Mouse (Mus musculus) right cerebral cortex, postnatal 4 days (tissue): ENCODE measurements around the gene Siah3.
A peak's percentile ranks its signal among the peaks of the same experiment; 100 is the strongest.
"Not testable (repeated sequence)": the region's sequence is repeated elsewhere in the genome, so short reads cannot be mapped to it uniquely, and the experiment has no call there.

ENCODE experiments used
- DNase-seq: peaks from one replicate; pipeline ENCODE4 v3.0.0-alpha.2; 2022

The Siah3 gene

DNA sequence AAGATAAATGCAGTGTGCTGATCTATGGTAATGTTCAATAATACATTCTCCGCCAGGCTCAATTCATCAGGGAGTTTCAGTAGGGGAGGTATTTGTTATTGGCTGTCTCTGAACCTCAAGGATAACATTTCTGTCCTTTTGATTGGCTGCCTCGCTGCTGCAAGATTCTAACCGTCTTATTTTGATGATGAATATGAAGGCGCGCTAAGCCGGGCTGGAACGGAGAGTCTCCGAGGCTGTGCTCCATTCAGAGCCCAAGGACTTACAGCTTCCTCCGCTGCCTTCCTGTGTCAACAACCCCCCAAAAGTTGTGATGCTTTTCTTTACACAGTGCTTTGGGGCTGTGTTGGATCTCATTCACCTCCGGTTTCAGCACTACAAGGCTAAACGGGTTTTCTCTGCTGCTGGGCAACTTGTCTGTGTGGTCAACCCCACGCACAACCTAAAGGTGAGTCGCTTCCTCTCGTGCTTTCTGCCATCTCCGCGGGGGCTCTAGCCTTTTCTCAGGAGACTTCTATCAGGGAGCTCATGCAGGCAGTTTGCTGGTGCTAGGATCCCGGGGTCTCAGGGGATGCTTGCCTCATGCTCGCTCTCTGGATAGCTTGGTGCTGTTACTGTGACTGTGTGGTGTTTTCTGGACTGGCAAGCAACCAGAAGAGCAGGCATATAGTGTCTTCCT is at the start of gene Siah3:
Siah3 (plus strand) TSS at position 240 of the 679 bp plus-strand sequence.
- DNase-seq = peak; percentile 39

DNA sequence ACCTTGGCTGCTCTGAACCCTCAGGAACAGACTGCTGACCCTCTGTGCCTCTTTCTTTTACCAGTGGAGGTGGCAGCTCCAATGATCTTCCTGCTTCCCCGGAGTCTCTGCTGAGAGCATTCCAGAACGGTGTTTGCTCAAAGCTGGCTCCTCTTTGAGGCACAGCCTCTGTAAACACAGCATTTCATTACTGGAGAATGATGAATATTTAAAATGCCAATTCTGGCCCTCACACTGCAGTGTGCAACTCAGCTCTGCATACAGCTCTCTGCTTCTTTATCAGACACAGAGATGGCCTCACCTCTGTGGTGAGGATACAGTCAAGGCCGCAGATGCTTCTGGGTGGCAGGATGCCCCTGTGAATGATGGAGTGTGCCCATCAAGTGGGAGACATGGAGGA is 46.0 kb upstream of the Siah3 start:
- DNase-seq = no peak

DNA sequence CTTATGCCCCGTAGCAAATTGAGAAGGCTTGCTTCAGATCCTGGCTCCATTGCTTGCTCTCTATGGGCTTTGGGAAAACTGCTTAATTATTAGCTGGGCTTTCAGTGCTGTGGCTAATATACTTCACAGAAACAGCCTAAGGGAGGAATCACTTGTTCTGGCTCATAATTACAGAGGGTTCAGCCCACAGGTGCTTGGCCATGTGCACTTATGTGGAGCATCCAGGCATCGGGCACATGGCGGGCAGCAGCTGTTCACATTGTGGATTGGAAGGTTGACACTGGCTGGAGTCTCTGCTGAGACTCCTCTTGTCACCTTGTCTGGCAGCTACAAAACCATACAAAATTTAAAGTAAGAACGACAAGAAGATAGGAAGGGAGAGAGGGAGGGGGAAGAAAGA is 45.4 kb upstream of the Siah3 start:
- no peak for DNase-seq

DNA sequence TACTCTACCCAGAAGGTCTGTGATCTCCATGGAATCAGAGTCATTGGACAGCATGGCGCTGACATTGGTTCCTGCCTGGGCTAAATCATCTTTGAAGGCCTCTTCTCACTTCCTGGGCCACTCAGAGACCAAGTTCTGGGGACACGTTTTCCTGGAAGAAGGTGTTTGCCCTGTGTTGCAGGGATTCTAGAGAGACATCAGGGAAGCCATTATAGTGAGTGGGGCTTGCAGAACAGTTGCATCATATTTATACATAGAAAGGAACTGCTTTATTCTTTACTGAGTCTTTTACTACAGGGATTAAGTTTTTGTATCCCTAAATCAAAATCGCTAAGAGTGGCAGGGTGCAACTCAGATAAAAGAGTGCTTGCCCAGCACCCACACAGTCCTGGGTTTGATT is 37.1 kb upstream of the Siah3 start:
- no peak for DNase-seq

DNA sequence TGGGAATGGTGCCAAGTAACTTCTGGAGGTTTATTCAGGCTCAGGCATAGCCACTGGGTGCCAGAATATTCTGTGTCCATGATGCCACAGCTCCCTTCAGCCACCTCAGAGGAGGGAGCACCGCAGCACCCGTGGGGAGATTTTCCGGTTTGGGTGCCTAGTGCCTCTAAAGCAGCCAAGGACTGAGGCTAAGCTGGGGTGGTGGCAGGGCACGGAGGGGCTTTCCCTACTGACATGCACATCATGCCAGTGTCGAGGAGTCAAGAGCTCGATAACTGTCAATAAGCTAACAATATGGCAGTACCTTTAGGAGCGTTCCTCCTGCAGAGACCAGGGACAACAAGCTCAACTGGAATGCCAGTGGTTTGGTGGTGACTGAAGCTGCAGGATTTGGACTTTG is 35.9 kb upstream of the Siah3 start:
- DNase-seq = no peak

DNA sequence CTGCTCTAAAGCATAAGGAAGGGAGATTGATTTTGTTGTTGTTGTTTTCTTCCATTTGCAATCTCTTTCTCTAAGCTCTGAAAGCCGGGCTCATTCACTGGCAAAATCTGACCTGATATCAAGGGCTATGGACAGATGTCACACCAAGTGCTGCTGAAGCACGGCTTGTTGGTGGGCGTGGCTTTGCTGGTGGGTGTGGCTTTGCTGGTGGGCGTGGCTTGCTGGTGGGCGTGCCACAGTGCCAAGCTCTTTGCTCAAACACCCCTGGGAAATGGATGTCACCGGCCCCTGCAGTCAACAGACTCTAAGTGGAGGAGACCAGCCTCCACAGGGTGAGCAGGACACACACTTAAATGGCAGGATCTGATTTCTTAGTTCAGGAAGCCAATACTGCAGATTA is 35.0 kb upstream of the Siah3 start:
- no peak for DNase-seq

DNA sequence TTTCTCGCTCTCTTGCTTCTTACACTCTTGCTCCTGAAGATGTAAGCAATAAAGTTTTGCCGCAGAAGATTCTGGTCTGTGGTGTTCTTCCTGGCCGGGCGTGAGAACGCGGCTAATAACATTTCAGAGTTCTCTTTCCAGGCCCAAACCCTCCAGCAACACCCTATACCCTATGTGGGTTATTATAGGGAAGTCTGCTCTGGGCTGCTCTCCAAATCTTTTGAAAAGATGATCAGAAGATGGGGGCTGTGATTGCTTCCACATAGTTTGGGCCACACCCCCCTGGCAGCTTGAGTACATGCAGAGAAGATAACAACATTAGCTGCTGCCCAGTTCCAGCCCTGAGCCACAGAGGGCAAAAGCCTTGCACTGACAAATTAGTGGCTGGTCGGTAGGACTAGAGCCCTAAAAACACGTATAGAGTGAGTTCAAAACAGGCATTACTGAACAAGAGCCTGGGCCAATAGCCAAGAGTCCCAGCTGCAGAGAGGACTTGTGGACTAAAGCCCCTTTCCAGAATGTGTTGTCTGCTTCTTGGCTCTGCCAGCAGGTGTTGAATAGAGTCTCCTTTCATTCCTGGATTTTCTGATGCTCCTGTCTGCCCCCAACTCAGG is 24.5 kb upstream of the Siah3 start:
- DNase-seq = peak; percentile 34

DNA sequence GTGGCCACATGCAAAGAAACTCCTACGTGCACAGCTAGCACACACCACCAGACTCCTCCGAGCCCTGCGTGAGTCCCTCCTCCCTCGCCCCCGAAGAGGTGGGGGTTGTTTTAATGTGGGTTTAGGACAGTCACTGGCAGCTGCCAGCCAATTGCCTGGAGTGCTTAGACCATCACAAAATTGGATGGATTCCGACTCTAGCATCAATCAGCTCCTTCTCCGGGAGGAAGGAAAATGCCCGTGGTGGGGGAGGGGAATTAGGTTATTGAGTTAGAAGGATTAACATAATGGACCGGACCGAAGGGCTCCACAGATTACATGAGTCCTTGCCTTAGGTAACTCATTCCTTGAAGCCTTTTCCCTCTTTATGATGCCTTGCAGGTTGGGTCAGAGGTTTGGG is 22.9 kb upstream of the Siah3 start:
- DNase-seq = no peak

DNA sequence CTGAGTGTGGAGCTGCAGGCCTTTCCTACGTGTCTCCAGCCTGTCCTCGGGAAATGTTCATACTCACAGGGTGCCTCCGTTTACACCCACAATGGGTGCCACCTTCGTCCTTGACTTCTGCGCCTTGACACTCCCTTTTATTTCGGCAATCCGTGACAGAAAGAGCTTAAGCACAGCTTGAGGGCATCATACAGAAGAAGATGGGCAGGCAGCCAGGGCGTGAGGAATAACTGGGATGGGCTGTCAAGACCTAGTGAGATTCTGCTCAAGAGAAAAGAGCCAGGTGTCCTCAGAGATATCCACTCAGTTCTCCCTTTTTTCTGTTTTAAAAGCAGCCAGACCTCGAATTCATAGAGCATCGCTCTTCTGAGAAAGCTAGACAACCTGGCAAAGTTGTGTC is 21.2 kb upstream of the Siah3 start:
- no peak for DNase-seq

DNA sequence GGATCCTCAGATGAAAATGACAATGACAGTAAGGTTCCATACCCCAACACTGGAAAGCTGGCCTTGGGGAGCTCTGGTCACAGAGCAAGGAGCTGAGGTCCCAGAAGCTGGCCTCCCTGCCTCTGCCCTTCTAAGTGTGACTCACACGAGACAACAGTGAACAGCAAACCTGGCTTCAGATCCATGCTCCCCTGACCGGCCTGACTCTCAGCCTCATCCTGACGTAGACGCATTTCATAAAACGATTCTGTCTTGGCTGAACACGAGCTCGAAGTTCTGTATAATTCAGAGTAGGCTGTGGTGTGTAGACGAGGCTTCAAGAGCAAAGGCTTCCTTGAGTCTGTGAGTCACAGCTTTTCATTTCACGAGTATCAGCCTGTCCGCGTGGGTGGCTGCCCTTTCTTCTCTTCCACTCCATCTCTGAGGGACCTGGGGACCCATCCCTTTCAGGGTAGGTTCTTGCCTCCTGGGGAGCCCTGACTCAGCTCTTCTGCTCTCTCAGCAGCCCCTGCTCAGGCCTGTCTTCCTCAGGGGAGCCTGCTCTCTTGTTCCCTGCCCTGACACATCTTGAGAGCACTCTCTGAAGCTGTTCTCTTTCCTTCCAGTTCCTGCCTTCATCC is 11.2 kb upstream of the Siah3 start:
- no peak for DNase-seq

DNA sequence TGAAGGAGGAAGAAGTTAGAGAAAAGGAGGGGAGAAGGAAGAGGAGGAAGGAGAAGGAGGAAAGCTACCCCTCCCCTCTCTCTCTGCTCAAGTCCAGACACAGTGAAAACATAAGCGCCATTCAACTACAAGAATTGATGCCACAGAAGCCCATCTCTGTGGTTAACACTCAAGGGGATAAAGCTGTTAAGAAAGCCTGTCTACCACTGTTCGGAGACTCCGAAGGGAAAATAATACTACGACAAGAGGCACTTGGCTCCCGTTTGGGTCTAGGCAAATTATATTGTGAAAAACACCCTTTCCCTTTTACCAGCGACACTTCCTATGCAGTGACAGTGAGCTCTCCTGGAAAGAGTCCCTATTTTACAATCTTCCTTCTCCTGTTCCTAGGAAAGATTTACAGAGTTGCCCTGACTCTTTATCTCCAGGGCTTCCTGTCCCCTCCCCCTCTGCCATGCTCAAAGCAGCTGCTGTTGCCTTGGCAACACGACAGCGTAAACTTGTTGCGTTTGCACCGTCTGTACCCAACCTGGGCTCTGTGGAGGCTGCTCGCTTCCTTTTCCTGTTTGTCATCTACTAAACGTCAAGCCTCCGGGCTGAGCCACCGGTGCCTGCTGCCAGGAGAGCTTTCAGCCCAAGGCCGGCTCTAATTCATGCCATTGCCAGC is 10.4 kb upstream of the Siah3 start:
- DNase-seq = peak; percentile 77

DNA sequence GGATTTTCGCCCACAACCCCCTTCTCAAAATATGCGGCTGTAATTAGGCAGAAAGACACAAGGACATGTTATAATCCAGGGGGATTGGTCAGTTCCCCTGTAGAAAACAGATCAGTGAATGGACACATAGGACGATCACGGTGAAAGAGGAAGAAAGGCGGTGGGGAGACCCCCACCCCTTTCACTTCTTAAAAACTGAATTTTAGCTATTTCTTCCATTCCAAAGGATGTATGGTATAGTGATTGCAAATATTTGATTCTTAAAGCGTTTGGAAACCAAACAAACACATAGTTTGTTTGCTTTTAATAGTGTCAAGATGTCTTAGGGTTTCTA is 9.9 kb upstream of the Siah3 start:
- DNase-seq = no peak

DNA sequence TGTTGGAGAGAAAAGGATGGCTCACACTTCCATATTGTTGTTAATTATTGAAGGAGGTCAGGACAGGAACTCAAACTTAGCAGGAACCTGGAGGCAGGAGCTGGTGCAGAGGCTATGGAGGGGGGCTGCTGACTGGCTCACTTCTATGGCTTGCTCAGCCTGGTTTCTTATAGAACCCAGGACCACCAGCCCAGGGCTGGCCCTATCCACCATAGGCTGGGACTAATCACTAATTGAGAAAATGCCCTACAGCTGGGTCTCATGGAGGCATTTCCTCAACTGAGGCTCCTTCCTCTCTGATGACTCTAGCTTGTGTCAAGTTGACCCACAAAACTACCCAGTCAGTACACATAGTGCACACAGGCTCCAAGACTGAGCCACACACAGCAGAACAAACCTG is 9.5 kb upstream of the Siah3 start:
- DNase-seq = not testable (repeated sequence)

DNA sequence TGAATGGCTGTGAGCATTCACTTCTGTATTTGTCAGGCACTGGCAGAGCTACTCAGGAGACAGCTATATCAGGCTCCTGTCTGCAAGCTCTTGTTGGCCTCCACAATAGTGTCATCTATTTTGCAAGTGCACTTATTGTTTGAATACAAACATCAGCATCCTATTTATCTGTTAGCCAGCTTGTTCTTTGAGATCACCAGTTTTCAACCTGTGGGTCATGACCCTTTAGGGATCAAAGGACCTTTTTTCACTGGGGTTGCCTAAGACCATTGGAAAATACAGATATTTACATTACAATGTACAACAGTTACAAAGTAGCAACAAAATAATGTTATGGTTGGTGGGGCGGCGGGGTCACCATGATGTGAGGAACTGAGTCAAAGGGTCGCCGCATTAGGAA is 1.9 kb upstream of the Siah3 start:
- no peak for DNase-seq

DNA sequence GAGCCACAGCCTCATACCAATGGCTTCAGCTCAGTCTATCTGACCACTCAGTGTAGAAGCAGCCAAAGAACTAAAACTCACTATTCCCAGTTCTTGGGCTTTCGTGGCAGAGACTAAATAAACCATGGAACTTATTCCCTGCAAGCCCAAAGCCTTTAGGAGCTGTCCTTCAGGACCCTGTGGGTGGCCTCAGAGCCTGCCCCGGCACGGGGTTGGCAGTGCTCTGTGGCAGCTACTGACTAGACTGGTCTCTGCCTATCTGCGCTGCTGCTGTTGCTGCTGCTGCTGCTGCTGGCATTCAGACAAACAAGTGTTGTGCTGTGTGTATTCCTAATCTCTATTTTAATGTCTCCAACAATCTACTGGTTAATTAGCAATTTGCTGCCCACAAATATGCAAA is 1.1 kb upstream of the Siah3 start:
- no peak for DNase-seq

DNA sequence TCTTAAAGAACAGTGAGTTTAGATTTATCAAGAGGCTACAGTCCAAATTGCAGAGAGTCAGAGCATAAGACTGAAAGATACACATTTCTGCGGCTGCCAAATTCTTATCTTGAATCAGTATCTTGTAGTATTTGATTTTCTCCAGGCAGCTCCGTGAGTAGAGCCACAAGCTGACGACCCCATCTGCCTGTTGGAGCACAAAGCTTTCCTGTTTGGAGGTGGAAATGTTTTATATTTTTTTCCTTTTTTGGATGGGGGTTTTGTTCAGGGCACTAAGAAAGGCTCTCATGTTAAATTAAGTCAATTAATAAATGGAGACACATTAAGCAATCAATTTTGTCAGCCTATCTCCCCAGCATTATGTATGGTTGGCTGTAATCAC is 430 bp upstream of the Siah3 start:
- no peak for DNase-seq

DNA sequence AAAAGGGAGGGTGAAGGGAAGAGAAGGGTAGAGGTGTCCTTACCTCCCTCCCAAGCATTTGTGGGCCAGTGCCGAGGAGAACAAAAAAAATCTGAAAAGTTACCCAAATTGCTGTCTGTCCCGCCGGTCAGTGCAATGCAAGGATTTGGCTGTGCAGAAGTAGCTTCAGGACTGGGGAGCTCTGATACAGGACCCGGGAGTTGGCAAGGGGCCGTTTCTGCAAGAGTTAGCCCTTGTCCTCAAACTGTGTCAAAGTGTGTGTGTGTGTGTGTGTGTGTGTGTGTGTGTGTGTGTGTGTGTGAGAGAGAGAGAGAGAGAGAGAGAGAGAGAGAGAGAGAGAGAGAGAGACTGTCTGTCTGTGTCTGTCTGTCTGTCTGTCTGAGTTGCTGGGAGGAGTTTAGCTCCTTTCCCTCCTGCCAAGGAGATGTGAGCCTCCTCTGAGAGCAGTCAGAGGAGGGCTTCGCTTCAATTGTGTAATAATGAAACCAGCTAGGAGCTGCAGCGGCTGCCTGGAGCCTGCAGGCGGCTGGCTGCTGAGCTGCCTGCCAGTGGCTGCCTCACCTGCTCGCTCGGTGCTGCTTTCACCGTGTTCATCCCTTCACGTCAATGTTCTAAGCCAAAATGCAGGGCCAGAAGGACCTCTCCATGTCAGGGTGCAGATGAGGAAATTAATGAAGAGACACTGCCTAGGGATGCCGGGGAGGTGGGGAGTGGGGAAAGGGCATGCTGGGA is 873 bp downstream of the Siah3 start:
- peak; percentile 47 for DNase-seq

DNA sequence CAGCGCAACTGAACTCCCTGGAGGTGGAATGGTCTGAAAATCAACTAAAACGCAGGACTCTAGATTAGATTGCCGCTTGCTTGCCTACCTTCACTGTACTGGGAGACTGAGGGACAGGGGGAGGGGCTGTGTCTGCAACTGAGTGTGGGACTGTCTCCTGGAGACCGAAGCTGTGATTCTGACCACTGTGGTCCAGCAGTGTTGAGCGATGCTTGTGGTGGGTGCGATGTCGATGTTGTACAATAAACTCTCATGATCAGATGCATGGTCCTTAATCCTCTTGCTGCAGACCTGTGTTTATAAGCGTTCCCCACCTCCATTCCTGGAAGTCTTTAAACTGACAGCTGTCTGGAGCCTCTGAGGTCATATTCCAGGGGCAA is 1.4 kb downstream of the Siah3 start:
- peak; percentile 31 for DNase-seq

DNA sequence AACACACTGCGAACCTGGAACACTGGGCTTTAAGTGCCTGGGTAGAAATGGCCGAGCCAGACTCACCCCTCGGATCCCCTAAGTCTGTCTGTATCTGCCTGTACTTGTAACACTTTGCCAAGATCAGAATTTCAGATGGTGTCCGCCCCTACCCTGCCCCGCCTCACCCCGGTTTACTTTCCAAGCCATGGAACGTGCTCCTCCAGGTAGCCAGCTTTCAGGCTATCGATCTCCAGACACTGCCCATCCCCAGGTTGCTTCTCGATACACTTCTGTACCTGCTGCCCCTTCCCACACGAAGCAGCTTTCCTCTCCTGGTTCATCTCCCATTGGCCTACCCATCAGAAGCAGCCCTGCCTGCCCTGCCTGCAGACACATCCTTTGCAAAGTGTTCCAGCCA is 3.6 kb downstream of the Siah3 start:
- DNase-seq = no peak

DNA sequence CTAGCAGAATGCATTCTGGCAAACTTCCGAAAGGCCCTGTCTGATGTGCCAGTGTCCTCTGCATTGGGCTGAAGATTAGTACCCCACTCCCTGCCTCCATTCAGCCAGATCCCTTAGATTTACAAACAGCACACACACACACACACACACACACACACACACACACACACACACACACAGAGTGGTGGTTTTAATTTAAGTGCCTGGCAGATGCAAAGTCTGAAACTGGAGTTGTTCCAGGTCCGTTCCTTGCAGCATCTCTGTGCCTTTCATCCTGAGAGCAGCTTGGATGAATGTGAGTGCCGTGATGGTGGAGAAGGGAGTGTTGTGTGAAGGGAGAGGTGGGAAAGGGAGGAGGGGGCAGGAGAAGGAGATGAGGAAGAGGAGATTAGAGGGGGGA is 4.2 kb downstream of the Siah3 start:
- peak; percentile 40 for DNase-seq

DNA sequence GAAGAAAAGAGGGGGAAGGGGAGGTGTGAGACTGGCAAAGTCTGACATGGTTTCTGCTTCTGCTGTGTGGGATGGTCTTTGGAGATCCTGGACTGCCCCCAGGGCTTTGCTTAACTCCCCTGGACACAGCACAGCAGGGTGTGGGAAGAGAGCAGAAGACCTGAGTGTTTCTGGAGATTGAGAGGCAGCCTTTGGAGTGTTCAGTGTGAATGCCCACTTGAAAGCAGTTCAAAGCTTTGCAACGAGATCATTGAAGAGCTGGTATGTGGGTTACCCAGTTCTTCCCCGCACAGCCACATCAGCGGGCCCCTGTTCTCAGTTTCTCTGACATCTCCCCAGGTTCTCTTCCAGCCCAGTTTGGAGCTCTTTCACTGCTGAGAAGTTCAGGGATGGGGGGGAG is 4.7 kb downstream of the Siah3 start:
- no peak for DNase-seq

DNA sequence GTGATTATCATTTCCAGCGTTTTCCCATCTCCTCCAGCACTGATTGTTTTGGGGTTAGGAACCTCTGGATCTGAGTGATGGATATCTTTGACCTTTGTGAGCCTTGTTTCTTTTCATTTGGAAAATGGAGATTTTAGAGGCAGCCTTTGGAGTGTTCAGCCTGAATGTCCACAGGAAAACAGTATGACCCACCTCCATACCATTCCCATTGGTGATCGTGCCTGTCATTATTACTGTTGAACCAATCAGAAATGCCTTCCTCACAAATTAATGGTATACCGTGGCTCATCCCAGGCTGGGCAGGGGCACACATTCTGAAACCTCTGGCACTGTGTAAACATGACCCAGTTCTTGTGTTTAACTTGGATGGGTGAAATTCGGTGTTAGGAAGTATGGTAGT is 6.0 kb downstream of the Siah3 start:
- DNase-seq = no peak

DNA sequence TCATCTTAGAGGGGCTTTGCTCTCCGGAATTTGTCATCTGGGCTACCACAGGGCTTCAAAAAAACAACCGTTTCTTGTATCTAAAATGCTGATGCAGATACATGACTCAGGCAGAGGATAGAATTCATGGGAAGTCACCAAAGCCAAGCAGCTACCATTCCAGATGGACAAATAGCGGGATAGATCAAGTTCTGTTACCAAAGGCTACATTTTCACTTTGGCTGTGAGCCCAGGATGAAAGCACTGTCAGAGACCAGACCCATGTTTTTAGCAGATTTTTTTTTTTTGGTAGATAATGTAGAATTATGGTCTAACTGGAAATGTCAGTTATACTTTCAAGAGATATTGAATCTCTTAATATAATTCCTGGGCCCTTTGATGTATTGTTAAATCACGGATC is 7.4 kb downstream of the Siah3 start:
- DNase-seq = no peak

DNA sequence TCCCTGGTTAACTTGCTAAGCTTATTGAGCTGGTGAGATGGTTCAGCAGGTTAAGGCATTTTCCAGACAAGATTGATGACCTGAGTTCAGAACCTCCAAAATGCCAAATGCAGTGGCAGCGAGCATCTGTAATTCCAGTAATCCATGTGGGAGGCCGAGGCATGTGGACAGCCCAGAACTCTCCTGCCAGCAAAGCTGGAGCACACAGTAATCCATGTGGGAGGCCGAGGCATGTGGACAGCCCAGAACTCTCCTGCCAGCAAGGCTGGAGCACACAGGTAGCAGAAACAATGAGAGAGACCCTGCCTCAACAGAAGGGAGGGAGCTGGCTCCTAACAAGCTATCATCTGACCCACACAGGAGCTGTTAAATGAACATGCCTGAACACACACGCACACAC is 13.2 kb downstream of the Siah3 start:
- DNase-seq = no peak
